Mouse (Mus musculus) G1E (cell line): ENCODE results near the gene Amn1. TPM values are rescaled to one million over a fixed set of nuclear protein-coding genes. Genes with fewer than 3 reads are reported as not detected.

Experiments used
- ATAC-seq: 2 replicates; pipeline ENCODE4 v1.8.0; 2016; ENCODE audit warnings: mild to moderate bottlenecking; ENCODE audit not compliant: insufficient number of reproducible peaks, poor library complexity, low FRiP score, severe bottlenecking; ENCODE audit errors: extremely low read depth
- DNase-seq: peaks from one replicate; pipeline ENCODE4 v3.0.0; 2012; ENCODE audit warnings: low spot score
- H3K27me3 ChIP-seq: 2 replicates; pipeline ENCODE4 v1.6.1; 2012; ENCODE audit warnings: mild to moderate bottlenecking, low read length, inconsistent platforms; ENCODE audit not compliant: insufficient read depth
- H3K36me3 ChIP-seq: replicated peaks from 2 replicates; pipeline ENCODE3; 2012; ENCODE audit warnings: mild to moderate bottlenecking, inconsistent platforms
- H3K4me1 ChIP-seq: 2 replicates; pipeline ENCODE4 v1.6.1; 2012; ENCODE audit warnings: low read depth, low read length, inconsistent platforms, mixed read lengths; ENCODE audit not compliant: insufficient read depth
- H3K4me3 ChIP-seq: 2 replicates; pipeline ENCODE4 v1.5.1; 2012; ENCODE audit warnings: low read depth, mild to moderate bottlenecking, inconsistent platforms, low read length, moderate library complexity, mixed read lengths
- H3K9me3 ChIP-seq: replicated peaks from 2 replicates; pipeline ENCODE4 v1.6.1; 2012; ENCODE audit warnings: inconsistent platforms
- CTCF ChIP-seq: IDR thresholded peaks from 2 replicates; pipeline ENCODE4 v1.5.1; 2012; ENCODE audit warnings: low read depth, low read length, inconsistent platforms, mixed read lengths
- GATA1 ChIP-seq: IDR thresholded peaks from 2 replicates; pipeline ENCODE4 v1.6.1; 2012; ENCODE audit warnings: borderline replicate concordance, low read length, inconsistent platforms, mixed read lengths
- GATA2 ChIP-seq: IDR thresholded peaks from 2 replicates; pipeline ENCODE4 v1.6.1; 2012; ENCODE audit warnings: low read depth, low read length, inconsistent platforms, borderline replicate concordance
- POLR2AphosphoS5 ChIP-seq: IDR thresholded peaks from 2 replicates; pipeline ENCODE4 v1.6.1; 2012; ENCODE audit warnings: low read depth, low read length, inconsistent platforms; ENCODE audit not compliant: insufficient replicate concordance
- TAL1 ChIP-seq: conservative IDR thresholded peaks from 2 replicates; pipeline ENCODE4 v1.6.1; 2012; ENCODE audit warnings: low read depth, low read length, inconsistent platforms, mixed read lengths
- polyA plus RNA-seq: library from polyadenylated mRNA; stranded (reverse); fragments of >175 nt; gene quantifications from 2 replicates; pipeline ENCODE4 v1.2.3, GENCODE M21; 2012
- total RNA-seq, 2 experiments: library from RNA; stranded (forward) in 1 of 2; stranded (reverse) in 1 of 2; fragments of 200-1000 nt in 1 of 2; fragments of >200 nt in 1 of 2; fragmentation: Nextera tagmentation in 1 of 2; gene quantifications; 2 replicates each; pipeline ENCODE4 v1.2.3; 2014 to 2017

The Amn1 gene
- total and polyA plus RNA-seq, 3 experiments, result 3.7 to 21.3 (median 19.2) TPM

DNA sequence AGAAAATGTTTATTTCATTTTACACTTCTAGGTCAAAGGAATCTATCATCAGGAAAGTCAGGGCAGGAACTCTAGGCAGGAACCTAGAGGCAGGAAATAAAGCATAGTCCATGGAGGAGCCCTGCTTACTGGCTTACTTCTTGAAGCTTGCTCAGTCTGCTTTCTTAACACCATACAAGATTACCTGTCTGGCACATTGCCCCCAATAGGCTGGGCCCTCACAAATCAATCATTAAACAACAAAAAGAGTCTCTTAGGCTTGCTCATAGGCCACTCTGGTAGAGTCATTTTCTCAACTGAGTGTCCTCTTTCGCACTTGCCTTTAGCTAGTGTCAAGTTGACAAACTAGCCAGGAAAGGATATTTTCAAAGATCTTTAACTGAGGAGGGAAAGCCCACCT, 43.4 kb downstream of the Amn1 start:
- no peaks in the 10 kb centered on the region for H3K27me3 ChIP-seq
- H3K36me3 ChIP-seq, result peaks cover 51% of the 10 kb centered on the region
- DNase-seq (no peak), ATAC-seq (no peak)
- peaks cover 45% of the 10 kb centered on the region for H3K4me1 ChIP-seq
- no peak overlapping the region for H3K4me3 ChIP-seq
- H3K9me3 ChIP-seq, result no peaks in the 10 kb centered on the region
- TF ChIP-seq GATA2 (no peak), TAL1 (no peak), CTCF (no peak), GATA1 (no peak), POLR2AphosphoS5 (no peak)

DNA sequence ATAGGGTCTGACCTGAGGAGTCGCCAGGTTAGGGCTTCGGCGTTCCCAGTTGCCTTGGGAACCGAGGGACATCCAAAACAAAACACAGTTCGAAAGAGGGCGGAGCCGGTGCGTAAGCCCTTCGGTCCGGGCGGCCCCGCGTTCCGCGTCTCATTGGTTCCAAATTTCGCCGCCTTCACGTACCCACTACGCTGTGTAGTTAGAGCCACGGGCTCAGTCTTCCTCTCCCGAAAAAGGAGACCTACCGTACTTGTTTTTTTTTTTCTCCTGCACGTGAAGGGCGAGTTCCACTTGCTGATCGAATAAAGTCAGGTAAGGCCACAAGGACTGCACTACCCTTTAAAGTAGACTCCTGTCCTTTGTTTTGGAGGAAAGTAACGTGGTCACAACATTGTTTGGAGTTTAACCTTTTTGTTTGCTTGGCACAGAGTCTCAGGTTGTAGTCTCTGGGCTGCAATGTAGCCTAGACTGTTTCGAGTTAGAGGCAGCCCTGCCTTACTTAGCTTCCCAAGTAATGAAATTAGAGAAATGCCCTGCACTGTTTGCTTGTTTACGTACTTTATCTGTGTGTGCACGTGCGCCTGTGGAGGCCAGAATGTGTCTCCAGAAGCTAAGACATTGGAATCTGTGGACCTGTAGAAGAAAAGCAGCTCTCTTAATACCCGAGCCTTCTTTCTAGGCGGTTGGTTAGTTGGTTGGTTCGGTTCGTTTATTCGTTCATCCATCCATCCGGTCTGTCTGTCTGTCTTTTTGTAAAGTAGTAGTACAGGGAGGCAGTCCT, 46.9 kb downstream of the Amn1 start:
- no peaks in the 10 kb centered on the region for H3K27me3 ChIP-seq
- ATAC-seq, result peak; percentile 92
- TF ChIP-seq GATA1 (no peak), CTCF (no peak), GATA2 (no peak)
- peak overlapping the region; percentile 72 for H3K4me3 ChIP-seq
- peak; percentile 47 for DNase-seq
- peaks cover 60% of the 10 kb centered on the region for H3K4me1 ChIP-seq
- H3K36me3 ChIP-seq, result peaks cover 29% of the 10 kb centered on the region
- H3K9me3 ChIP-seq, result peaks cover 4% of the 10 kb centered on the region

DNA sequence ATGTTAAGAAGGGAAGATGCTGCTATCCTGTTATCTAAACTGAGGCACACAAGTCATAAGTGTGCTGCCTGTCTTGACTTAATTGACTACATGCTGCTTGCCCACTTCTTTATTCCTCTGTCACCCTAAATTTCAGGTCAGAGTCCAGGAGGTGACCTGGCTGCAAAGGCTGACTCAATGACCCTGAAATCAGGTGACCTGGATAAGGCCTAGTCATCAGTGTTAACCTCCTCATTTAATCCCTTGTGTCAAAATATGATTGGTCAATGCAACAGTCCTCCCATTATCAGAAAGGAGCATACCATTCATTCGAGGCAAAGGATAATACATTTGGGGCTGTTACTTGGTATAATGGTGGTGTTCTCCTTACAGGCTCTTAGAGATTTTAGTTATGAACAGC, 49.0 kb downstream of the Amn1 start, which contains the start of gene Etfbkmt:
Etfbkmt (plus strand) TSS at position 379 of the 400 bp plus-strand sequence.
- no peak for TF ChIP-seq TAL1
- TF ChIP-seq CTCF, result no peak
- TF ChIP-seq GATA2, result no peak
- no peak for TF ChIP-seq GATA1
- TF ChIP-seq POLR2AphosphoS5, result no peak
- DNase-seq, result no peak
- Histone ChIP-seq H3K4me3 (no peak within 1 kb of the TSS), H3K27me3 (no peaks in the 10 kb centered on the region), H3K9me3 (peaks cover 4% of the 10 kb centered on the region), H3K36me3 (peaks cover 13% of the 10 kb centered on the region), H3K4me1 (peaks cover 66% of the 10 kb centered on the region)
- ATAC-seq, result no peak

DNA sequence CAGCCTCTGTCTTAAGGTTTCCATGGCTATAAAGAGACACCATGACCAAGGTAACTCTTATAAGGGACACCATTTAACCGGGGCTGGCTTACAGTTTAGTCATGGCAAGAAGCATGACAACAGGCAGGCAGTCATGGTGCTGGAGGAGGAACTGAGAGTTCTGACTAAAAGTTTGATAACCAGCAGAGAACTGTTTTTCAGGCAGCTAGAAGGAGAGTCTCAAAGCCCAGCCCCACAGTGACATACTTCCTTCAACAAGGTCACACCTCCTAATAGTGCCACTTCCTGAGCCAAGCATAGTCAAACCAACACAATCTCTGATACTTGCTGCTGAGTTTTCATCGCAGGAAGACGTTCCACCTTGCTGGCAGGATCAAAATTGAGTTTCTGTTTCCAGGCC, 49.5 kb downstream of the Amn1 start:
- Histone ChIP-seq H3K4me3 (no peak overlapping the region), H3K36me3 (peaks cover 9% of the 10 kb centered on the region), H3K4me1 (peaks cover 66% of the 10 kb centered on the region), H3K9me3 (peaks cover 4% of the 10 kb centered on the region), H3K27me3 (no peaks in the 10 kb centered on the region)
- DNase-seq (no peak), ATAC-seq (no peak)
- TF ChIP-seq GATA1 (no peak), POLR2AphosphoS5 (no peak), GATA2 (no peak), TAL1 (no peak), CTCF (no peak)

DNA sequence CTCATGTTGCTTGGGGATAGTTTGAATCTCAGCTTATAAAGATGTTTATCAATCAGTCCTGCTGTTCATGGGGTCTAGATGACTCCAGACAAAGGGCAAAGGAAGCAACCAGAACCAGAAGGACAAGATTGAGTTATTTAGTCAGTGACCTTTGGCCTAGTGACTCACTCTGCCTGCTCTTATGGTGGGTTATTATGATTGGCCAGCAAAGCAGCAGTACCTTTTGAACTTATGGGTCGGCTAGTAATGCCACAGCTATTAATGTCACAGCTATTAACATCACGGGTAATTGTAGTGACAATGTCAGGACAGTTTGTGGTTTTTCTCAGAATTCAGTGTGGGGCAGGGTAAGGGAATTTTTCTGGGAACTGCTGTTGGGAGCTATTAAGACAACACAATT, 50.6 kb downstream of the Amn1 start:
- DNase-seq (no peak), ATAC-seq (peak; percentile 11; the same call in 1 of the 2 replicates)
- Histone ChIP-seq H3K4me1 (peaks cover 69% of the 10 kb centered on the region), H3K27me3 (no peaks in the 10 kb centered on the region), H3K9me3 (peaks cover 4% of the 10 kb centered on the region), H3K4me3 (no peak overlapping the region), H3K36me3 (peaks cover 4% of the 10 kb centered on the region)
- TF ChIP-seq POLR2AphosphoS5 (no peak), TAL1 (no peak), CTCF (no peak), GATA1 (no peak), GATA2 (no peak)

DNA sequence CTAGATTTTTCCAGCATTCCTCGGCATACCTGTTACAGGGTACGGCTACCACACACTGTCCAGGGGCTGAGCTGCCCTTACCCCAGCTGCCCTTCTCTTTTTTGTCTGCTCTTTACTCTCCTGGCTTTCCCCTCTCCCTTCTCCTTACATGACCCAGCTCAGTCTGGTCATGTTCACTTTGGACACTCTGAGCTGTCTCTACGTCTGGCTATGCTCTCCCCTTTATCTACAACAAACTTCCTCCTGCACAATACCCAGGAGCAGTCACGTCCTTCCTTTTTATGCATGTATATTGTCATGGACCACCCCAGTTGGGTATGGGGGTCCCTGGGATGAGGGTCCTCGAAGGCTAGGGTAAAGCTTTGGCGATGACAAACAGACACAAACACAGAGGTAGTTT, 52.9 kb downstream of the Amn1 start:
- ATAC-seq (no peak), DNase-seq (no peak)
- peaks cover 68% of the 10 kb centered on the region for H3K4me1 ChIP-seq
- TF ChIP-seq CTCF (no peak), GATA1 (no peak), POLR2AphosphoS5 (no peak), GATA2 (no peak), TAL1 (no peak)
- H3K4me3 ChIP-seq, result no peak overlapping the region
- no peaks in the 10 kb centered on the region for H3K36me3 ChIP-seq
- H3K27me3 ChIP-seq, result no peaks in the 10 kb centered on the region
- H3K9me3 ChIP-seq, result peaks cover 4% of the 10 kb centered on the region
